Mouse (Mus musculus) testis, adult 2 months (tissue): ENCODE results near the gene Cct4. TPM values are rescaled to one million over a fixed set of nuclear protein-coding genes. Genes with fewer than 3 reads are reported as not detected.

Experiments
- H3K27ac ChIP-seq: fragments of 200-500 bp; 2 replicates; pipeline ENCODE4 v1.5.1; 2012; ENCODE audit warnings: low read depth, low read length; ENCODE audit not compliant: control insufficient read depth, insufficient read depth
- H3K27me3 ChIP-seq: fragments of 200-500 bp; 2 replicates; pipeline ENCODE4 v1.6.1; 2012; ENCODE audit warnings: mild to moderate bottlenecking, low read length, moderate library complexity; ENCODE audit not compliant: control insufficient read depth, insufficient read depth
- H3K36me3 ChIP-seq: fragments of 200-500 bp; 2 replicates; pipeline ENCODE4 v1.6.1; 2012; ENCODE audit warnings: mild to moderate bottlenecking, low read length; ENCODE audit not compliant: control insufficient read depth, insufficient read depth
- H3K4me1 ChIP-seq: fragments of 200-500 bp; 2 replicates; pipeline ENCODE4 v1.6.1; 2012; ENCODE audit warnings: low read length; ENCODE audit not compliant: control insufficient read depth, insufficient read depth
- H3K4me3 ChIP-seq: fragments of 200-500 bp; 2 replicates; pipeline ENCODE4 v1.5.1; 2012; ENCODE audit warnings: low read depth, mild to moderate bottlenecking, low read length, moderate library complexity, mixed read lengths; ENCODE audit not compliant: control insufficient read depth
- CTCF ChIP-seq: fragments of 200-500 bp; IDR thresholded peaks from 2 replicates; pipeline ENCODE4 v1.5.1; 2012; ENCODE audit warnings: low read depth, mild to moderate bottlenecking, inconsistent platforms, low read length, moderate library complexity; ENCODE audit not compliant: control insufficient read depth, insufficient read depth, insufficient replicate concordance
- POLR2A ChIP-seq: fragments of 200-500 bp; IDR thresholded peaks from 2 replicates; pipeline ENCODE4 v1.6.1; 2012; ENCODE audit warnings: low read depth, mild to moderate bottlenecking, inconsistent platforms, low read length, moderate library complexity; ENCODE audit not compliant: control insufficient read depth
- polyA plus RNA-seq: library from polyadenylated mRNA; depleted of rRNA; stranded (reverse); fragments of >200 nt; gene quantifications from 2 replicates; pipeline ENCODE4 v1.2.3, GENCODE M21; 2012

The Cct4 gene
- polyA plus RNA-seq, 1 experiment, result 193 TPM

DNA sequence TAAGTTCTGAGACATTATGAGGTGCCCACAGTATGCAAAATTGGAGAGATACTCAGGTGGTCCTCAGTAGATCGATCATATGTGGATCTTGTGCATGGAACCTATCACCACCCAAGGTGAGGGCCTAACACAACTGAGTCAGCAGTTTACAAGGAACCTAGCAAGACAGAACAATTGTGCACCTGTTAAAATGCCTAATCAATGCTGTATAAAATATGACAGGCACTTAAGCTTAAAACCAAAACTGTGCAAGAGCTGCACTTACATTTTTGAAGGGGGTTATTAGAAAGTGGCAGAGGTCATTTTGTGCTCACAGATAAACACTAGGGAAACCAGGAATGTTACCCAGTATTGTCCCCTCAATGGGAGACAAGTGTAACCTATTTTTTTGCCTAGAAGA lies 15.0 kb downstream of the Cct4 start:
- Histone ChIP-seq H3K27ac (no peak overlapping the region), H3K36me3 (no peaks in the 10 kb centered on the region; the same call in none of the 2 replicates), H3K27me3 (no peaks in the 10 kb centered on the region), H3K4me3 (no peak overlapping the region; the same call in 1 of the 2 replicates), H3K4me1 (no peaks in the 10 kb centered on the region; the same call in 1 of the 2 replicates)
- TF ChIP-seq CTCF (no peak), POLR2A (no peak)

DNA sequence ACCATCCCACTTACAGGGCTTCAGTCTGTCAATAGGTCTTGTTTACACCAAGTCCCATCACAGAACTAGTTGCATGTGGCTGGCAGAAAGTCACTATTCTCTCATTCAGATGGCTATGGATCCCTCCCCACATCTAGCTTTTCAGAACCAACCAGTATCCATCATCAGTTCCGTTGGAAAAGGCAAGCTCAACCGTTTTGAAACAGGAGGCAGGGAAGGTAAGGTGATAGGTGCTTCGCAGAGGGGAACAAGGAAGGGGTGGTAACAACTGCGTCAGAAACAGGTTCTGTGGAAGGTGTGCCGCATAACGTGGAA lies 16.8 kb downstream of the Cct4 start:
- Histone ChIP-seq H3K4me1 (no peaks in the 10 kb centered on the region; the same call in 1 of the 2 replicates), H3K27me3 (no peaks in the 10 kb centered on the region), H3K36me3 (no peaks in the 10 kb centered on the region; the same call in none of the 2 replicates), H3K27ac (peak overlapping the region; percentile 96), H3K4me3 (peak overlapping the region; percentile 98)
- no peak for TF ChIP-seq CTCF
- TF ChIP-seq POLR2A, result no peak

GRCm38 (mm10) chr11:23007481-23008180 lies 17.3 kb downstream of the Cct4 start, which contains the start of gene Fam161a:
Gene Fam161a, plus strand, starts transcription at chr11:23007531.
- no peaks in the 10 kb centered on the region for H3K27me3 ChIP-seq
- H3K36me3 ChIP-seq, result no peaks in the 10 kb centered on the region; the same call in none of the 2 replicates
- H3K27ac ChIP-seq, result peak within 1 kb of the TSS; percentile 96
- TF ChIP-seq POLR2A (peak; percentile 25; the same call in 1 of the 2 replicates), CTCF (no peak)
- peak within 1 kb of the TSS; percentile 98 for H3K4me3 ChIP-seq
- H3K4me1 ChIP-seq, result no peaks in the 10 kb centered on the region; the same call in 1 of the 2 replicates

- H3K27ac ChIP-seq, result peak overlapping the region; percentile 96
- peak overlapping the region; percentile 98 for H3K4me3 ChIP-seq
- H3K4me1 ChIP-seq, result no peaks in the 10 kb centered on the region; the same call in 1 of the 2 replicates
Measured at GRCm38 (mm10) chr11:23008181-23008823, 18.0 kb downstream of the Cct4 start.

DNA sequence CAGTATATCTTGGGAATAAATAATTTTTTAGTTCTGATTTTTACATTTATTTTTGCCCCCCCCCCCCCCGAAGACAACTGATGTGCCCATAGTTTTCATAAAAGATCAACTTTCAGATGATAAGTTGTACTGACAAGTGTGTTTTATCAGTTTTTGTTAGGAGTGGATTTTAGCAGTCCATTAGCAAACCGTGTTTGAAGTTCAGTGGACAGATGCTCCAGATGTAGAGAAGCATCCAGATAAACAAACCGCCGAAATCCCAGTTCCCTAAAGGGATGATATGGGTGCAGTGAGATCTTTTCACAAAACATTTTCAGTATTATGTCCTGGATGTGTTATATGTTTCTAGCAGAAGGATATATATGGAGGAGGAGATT lies 18.5 kb downstream of the Cct4 start:
- H3K4me3 ChIP-seq, result peak overlapping the region; percentile 23
- TF ChIP-seq POLR2A (no peak), CTCF (no peak)
- H3K4me1 ChIP-seq, result no peaks in the 10 kb centered on the region; the same call in 1 of the 2 replicates
- H3K27ac ChIP-seq, result no peak overlapping the region
- H3K27me3 ChIP-seq, result no peaks in the 10 kb centered on the region
- no peaks in the 10 kb centered on the region; the same call in 1 of the 2 replicates for H3K36me3 ChIP-seq

More at GRCm38 (mm10) chr11:23008181-23008823, 18.0 kb downstream of the Cct4 start:
- H3K27me3 ChIP-seq, result no peaks in the 10 kb centered on the region
- TF ChIP-seq POLR2A (peak; percentile 86), CTCF (no peak)
- H3K36me3 ChIP-seq, result no peaks in the 10 kb centered on the region; the same call in 1 of the 2 replicates

DNA sequence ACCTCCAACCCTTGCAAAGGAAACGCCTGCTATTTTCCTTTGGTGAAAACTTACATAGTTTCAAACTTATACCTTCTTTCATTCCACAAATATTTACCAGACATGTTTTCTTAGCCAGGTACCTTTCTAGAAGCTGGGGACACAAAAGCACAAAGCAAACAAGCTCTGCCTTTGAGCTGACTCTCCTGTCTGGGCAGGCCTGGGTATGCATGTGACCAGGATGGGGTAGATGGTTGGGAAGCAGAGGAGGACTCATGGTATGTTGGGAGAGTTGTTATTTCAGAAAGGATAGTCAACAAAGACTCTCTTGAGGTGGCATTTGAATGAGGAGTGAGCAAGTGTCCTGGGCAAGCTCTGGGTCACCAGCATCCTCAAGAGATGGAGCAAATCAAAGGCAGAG lies 22.8 kb downstream of the Cct4 start:
- no peaks in the 10 kb centered on the region for H3K36me3 ChIP-seq
- H3K4me3 ChIP-seq, result no peak overlapping the region
- H3K4me1 ChIP-seq, result no peaks in the 10 kb centered on the region; the same call in 1 of the 2 replicates
- TF ChIP-seq CTCF, result no peak
- no peak for TF ChIP-seq POLR2A
- no peaks in the 10 kb centered on the region for H3K27me3 ChIP-seq
- H3K27ac ChIP-seq, result no peak overlapping the region

DNA sequence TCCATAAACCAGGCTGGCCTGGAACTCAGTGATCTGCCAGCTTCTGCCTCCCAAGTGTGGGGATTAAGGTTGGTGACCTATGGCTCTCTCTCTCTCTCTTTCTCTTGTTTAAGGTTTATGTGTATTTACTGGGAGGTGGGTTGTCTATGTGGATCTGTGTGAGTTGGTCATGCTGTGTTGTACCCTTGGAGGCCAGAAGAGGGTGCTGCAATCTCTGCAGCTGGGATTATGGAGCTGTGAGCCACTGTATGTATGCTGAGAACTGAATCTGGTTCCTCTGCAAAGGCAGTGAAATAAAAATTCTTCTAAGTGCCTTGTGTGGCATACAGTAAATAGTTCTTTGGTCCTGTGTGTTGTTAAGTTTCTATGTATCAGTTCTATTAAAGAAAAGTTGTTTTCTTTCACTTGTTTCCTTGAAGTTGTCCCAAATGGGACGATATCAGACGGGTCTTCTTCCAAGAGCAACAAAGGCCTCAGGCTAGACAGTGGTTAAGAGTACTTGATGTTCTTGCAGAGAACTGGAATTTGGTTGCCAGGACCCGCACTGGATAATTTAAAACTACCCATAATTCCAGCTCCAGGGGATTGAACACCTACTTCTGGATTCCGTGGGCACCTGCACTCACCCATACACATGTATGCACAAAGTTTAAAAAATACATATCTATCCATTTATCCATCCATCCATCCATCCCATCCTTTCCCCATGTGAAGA lies 23.4 kb downstream of the Cct4 start:
- Histone ChIP-seq H3K4me1 (no peaks in the 10 kb centered on the region), H3K27ac (no peak overlapping the region), H3K27me3 (no peaks in the 10 kb centered on the region), H3K36me3 (no peaks in the 10 kb centered on the region), H3K4me3 (no peak overlapping the region)
- no peak for TF ChIP-seq POLR2A
- TF ChIP-seq CTCF, result peak; percentile 19; the same call in 1 of the 2 replicates
